Mouse (Mus musculus): ENCODE measurements around the gene Tdpoz4.
"Not testable (repeated sequence)": the region's sequence is repeated elsewhere in the genome, so short reads cannot be mapped to it uniquely, and the experiment has no call there.

The Tdpoz4 gene

DNA sequence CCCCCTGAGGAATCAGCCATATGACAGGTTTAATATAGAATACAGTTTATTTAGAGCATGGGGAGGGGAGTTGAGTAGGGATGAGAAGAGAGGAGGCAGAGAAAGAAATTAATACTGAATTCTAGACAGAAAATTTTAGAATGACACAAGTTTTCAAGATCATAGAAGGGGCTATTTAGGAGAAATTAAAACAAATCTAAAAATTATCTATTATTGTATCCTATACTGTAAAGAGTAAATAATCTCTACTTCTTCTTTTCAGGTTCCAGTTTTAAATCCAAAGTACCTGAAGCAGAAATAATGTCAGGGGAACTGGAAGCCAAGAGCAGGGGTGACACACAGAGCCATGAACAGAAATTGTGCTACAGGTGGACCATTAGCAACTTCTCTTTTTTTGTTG, at the start of gene Tdpoz4:
Gene Tdpoz4 (plus strand): TSS at position 301 of the 400 bp plus-strand sequence.
- DNase-seq: not testable (repeated sequence)

DNA sequence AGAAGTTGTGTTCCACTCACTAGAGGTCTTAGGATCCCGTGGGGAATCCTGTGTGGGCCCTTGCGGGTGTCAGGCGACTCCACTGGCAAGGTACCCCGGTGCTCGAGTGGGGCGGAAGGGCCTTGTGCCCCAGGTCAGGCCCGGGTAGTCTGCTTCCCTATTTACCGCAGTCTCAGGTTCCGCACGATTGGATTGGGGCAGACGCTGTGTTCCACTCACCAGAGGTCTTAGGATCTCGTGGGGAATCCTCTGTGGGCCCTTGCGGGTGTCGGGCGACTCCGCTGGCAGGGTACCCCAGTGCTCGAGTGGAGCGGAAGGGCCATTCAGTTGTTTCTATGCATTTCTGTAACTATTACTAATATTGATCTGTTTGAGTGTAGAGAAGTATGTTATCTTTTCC, 42.2 kb upstream of the Tdpoz4 start:
- DNase-seq: not testable (repeated sequence)

DNA sequence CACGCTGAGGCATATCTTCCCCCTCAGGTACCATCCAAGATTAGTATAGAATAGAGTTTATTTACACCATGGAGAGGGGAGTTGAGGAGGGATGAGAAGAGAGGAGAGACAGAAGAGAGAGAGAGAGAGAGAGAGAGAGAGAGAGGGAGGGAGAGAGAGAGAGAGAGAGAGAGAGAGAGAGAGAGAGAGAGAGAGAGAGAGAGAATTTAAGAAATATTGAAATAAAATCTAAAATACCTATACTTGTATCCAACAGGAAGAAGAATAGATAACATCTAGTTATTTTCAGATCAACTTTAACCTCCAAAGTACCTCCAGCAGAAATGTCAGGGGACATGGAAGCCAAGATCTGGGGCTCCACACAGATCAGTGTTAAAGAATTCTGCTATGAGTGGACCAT, 23.5 kb upstream of the Tdpoz4 start, which contains the start of gene Gm5773:
Gene Gm5773 (plus strand): TSS at position 301 of the 400 bp plus-strand sequence.
- DNase-seq: not testable (repeated sequence)

DNA sequence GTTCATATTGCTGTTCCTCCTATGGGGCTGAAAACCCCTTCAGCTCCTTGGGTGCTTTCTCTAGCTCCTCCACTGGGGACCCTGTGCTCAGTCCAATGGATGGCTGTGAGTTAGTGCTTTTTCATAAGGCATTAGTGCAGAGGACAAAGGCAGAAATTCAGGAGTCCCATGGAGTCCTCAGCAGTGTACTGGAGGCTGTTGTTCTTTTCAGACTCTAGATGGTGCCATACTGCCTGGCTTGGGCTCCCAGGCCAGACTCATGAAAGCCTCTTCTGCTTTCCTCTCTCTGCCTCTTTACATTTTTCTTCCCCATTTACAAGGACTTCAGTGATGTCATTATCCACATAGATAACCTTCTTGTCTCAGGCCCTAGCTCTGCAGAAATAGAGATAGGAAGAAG, 17.1 kb downstream of the Tdpoz4 start:
- not testable (repeated sequence) for DNase-seq

DNA sequence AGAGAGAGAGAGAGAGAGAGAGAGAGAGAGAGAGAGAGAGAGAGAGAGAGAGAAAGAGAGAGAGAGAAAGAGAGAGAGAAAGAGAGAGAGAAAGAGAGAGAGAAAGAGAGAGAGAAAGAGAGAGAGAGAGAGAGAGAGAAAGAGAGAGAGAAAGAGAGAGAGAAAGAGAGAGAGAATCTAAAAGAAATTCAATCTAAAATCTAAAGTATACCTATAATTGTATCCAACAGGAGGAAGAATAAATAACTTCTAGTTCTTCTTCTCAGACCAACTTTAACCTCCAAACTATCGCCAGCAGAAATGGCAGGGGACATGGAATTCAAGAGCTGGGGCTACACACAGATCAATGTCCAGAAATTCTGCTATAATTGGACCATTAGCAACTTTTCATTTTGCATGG, 29.5 kb downstream of the Tdpoz4 start, which contains the start of gene Tdpoz3:
Gene Tdpoz3 (plus strand): TSS at position 301 of the 400 bp plus-strand sequence.
- DNase-seq: not testable (repeated sequence)

All from kidney, postnatal 10 days (tissue).